Mouse (Mus musculus): Measurements from ENCODE around the gene Batf.

GRCm38 (mm10) chr12:85707391-85707790 is 20.9 kb downstream of the Batf start:
- TF ChIP-seq CTCF (IDR thresholded peaks at IDR 0.05; ENCODE audit: borderline replicate concordance, insufficient read depth, low read length) (no peak), POLR2A (IDR thresholded peaks at IDR 0.05; ENCODE audit: low read depth, low read length) (no peak)
